Mouse (Mus musculus): ENCODE data around the gene Gm21117. TPM values are rescaled to one million over a fixed set of nuclear protein-coding genes. Genes with fewer than 3 reads are reported as not detected.

The Gm21117 gene
- not detected for polyA plus RNA-seq (2015; fragmentation: Illumina TruSeq; extraction: RNeasy Lipid Tissue Mini Kit (QIAGEN cat#74804); ENCODE audit: low read depth, low replicate concordance)

GRCm38 (mm10) chrY:51124920-51125319, at the start of gene Gm21117:
Gm21117 (plus strand) TSS chrY:51125220.

